In genomic region chr1:92636015-92636414, GRCm38 (mm10) we compare ENCODE assay signal across 1 mouse cellular context.
TF ChIP-seq lines count a peak whose summit lies in the region.

No protein-coding gene starts in this region.

TF ChIP-seq in MEL, 35 proteins besides CTCF, POLR2A, EP300 and RAD21 (continued from another document):
- no peak for TF ChIP-seq E2F4 (IDR thresholded peaks at IDR 0.05; ENCODE audit: borderline replicate concordance, low read depth, low read length)
- TF ChIP-seq ZC3H11A (IDR thresholded peaks at IDR 0.05; ENCODE audit: low read depth, low read length) = no peak
- no peak for TF ChIP-seq ETS1 (IDR thresholded peaks at IDR 0.05; ENCODE audit: low read depth, low read length)
- TF ChIP-seq ZMIZ1 (IDR thresholded peaks at IDR 0.05; ENCODE audit: low read depth, low read length) = no peak
- TF ChIP-seq ELF1 (IDR thresholded peaks at IDR 0.05; ENCODE audit: low read depth, low read length) = no peak
